Mouse (Mus musculus) forebrain, postnatal 0 days (tissue): ENCODE measurements around the gene Nos2. TPM values are rescaled to one million over a fixed set of nuclear protein-coding genes. Genes with fewer than 3 reads are reported as not detected.

Source experiments
- ATAC-seq: fragments of 200-750 bp; cut with Nextera tagmentation; 2 replicates; pipeline ENCODE4 v1.8.0; 2017; ENCODE audit warnings: mild to moderate bottlenecking, moderate library complexity
- DNase-seq: peaks from one replicate; pipeline ENCODE4 v3.0.0-alpha.2; 2015
- H3K27ac ChIP-seq: fragments of 300-500 bp; sonication (generic); 2 replicates; pipeline ENCODE4 v1.5.1; 2014; ENCODE audit warnings: low read depth, mild to moderate bottlenecking, antibody characterized with exemption, low read length, moderate library complexity, mixed read lengths
- H3K27me3 ChIP-seq: fragments of 300-500 bp; sonication (generic); 2 replicates; pipeline ENCODE4 v1.6.1; 2014; ENCODE audit warnings: mild to moderate bottlenecking, low read length, mixed read lengths; ENCODE audit not compliant: insufficient read depth
- H3K36me3 ChIP-seq: fragments of 300-500 bp; sonication (generic); 2 replicates; pipeline ENCODE4 v1.6.1; 2014; ENCODE audit warnings: mild to moderate bottlenecking, moderate library complexity; ENCODE audit not compliant: insufficient read depth
- H3K4me1 ChIP-seq: fragments of 300-500 bp; sonication (generic); 2 replicates; pipeline ENCODE4 v1.6.1; 2014; ENCODE audit warnings: antibody characterized with exemption; ENCODE audit not compliant: insufficient read depth
- H3K4me2 ChIP-seq: fragments of 300-500 bp; sonication (generic); 2 replicates; pipeline ENCODE4 v1.6.1; 2014; ENCODE audit warnings: low read depth, mild to moderate bottlenecking, moderate library complexity
- H3K4me3 ChIP-seq: fragments of 300-500 bp; sonication (generic); 2 replicates; pipeline ENCODE4 v1.5.1; 2014; ENCODE audit warnings: low read depth, low read length, mixed read lengths
- H3K9ac ChIP-seq: fragments of 300-500 bp; sonication (generic); 2 replicates; pipeline ENCODE4 v1.6.1; 2014; ENCODE audit warnings: mild to moderate bottlenecking
- H3K9me3 ChIP-seq: fragments of 300-500 bp; sonication (generic); 2 replicates; pipeline ENCODE4 v1.6.1; 2016; ENCODE audit warnings: low read length
- CTCF ChIP-seq: sonication (generic); IDR thresholded peaks from 2 replicates; pipeline ENCODE4 v1.5.1; 2016; ENCODE audit warnings: antibody characterized with exemption, control low read depth, low read depth
- WGBS: fragments of 180-500 bp; shearing (Covaris S2); extraction: QIAGEN DNeasy Blood & Tissue Kit; methylation state at CpG from one replicate; pipeline ENCODE4 v1.1.7; 2014; 5-methylcytosine and 5-hydroxymethylcytosine counted together
- polyA plus RNA-seq: library from polyadenylated mRNA; unstranded; fragments of >200 nt; fragmentation: Nextera tagmentation; extraction: Ambion mirVana; gene quantifications from 2 replicates; pipeline ENCODE4 v1.2.1, GENCODE M21; 2015
- total RNA-seq: library from RNA; depleted of rRNA; stranded (reverse); fragments of >200 nt; gene quantifications from 2 replicates; pipeline ENCODE4 v1.2.3, GENCODE M21; 2014; rRNA removed

Nos2 gene
- total RNA-seq = 0.24 and 0.62 TPM in 2 replicates
- polyA plus RNA-seq = 0.34 and 0.51 TPM in 2 replicates

DNA sequence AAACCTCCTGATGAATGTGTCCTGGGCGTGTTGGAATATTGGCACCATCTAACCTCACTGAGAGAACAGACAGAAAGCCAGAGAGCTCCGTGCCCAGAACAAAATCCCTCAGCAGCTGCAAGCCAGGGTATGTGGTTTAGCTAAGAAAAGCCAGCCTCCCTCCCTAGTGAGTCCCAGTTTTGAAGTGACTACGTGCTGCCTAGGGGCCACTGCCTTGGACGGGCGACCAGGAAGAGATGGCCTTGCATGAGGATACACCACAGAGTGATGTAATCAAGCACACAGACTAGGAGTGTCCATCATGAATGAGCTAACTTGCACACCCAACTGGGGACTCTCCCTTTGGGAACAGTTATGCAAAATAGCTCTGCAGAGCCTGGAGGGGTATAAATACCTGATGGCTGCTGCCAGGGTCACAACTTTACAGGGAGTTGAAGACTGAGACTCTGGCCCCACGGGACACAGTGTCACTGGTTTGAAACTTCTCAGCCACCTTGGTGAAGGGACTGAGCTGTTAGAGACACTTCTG is at the start of gene Nos2:
Gene Nos2, plus strand, starts transcription at position 377 of the 529 bp plus-strand sequence.
- TF ChIP-seq CTCF = no peak
- DNase-seq (no peak), ATAC-seq (no peak)
- Histone ChIP-seq H3K9me3 (0 out of 2 replicates have a peak, but pooled peaks cover 4% of the 10 kb centered on the region), H3K9ac (no peak within 1 kb of the TSS), H3K4me1 (no peaks in the 10 kb centered on the region), H3K36me3 (no peaks in the 10 kb centered on the region), H3K27ac (no peak within 1 kb of the TSS), H3K4me3 (no peak within 1 kb of the TSS), H3K4me2 (no peak within 1 kb of the TSS), H3K27me3 (peaks cover 17% of the 10 kb centered on the region)
- 51% methylated on average over 6 of the region's 6 CpGs for WGBS

DNA sequence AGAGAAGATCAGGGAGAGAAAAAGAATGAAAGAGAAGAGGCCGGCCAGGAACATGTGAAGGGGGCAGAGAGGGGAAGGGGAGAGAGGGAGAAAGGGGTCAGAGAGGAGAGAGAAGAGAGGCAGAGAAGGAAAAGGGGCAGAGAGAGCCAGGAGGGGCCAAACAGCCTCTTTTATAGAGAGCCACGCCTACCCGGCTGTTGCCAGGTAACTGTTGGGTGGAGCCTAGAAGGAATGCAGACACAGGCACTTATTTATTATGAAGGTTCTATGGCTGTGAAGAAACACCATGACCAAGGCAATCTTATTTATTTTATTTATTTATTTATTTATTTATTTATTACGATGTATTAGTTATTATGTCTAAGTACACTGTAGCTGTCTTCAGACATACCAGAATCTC is 49.7 kb upstream of the Nos2 start:
- H3K27ac ChIP-seq = no peak overlapping the region
- no peak overlapping the region for H3K4me2 ChIP-seq
- TF ChIP-seq CTCF = no peak
- H3K36me3 ChIP-seq = no peaks in the 10 kb centered on the region
- H3K4me3 ChIP-seq = no peak overlapping the region
- no peaks in the 10 kb centered on the region for H3K9me3 ChIP-seq
- H3K9ac ChIP-seq = no peak overlapping the region
- ATAC-seq (no peak), DNase-seq (no peak)
- no peaks in the 10 kb centered on the region for H3K27me3 ChIP-seq
- no peaks in the 10 kb centered on the region for H3K4me1 ChIP-seq
- 70% methylated on average over 4 of the region's 4 CpGs for WGBS

DNA sequence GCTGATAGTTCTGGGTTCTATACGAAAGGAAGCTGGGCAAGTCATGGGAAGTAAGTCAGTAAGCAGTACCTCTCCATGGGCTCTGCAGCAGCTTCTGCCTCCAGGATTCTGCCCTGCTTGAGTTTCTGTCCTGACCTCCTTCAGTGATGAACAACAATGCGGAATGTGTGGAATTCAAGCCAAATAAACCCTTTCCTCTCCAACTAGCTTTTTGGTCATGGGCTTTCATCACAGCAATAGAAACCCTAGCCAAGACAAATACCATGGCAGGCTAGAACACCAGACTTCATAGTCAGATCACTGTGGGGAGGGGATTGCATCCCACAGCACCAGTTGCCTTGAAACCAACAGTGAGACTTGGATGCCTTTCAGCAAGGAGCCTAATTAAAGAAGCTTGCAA is 47.8 kb upstream of the Nos2 start:
- no peaks in the 10 kb centered on the region for H3K36me3 ChIP-seq
- no peak for ATAC-seq

DNA sequence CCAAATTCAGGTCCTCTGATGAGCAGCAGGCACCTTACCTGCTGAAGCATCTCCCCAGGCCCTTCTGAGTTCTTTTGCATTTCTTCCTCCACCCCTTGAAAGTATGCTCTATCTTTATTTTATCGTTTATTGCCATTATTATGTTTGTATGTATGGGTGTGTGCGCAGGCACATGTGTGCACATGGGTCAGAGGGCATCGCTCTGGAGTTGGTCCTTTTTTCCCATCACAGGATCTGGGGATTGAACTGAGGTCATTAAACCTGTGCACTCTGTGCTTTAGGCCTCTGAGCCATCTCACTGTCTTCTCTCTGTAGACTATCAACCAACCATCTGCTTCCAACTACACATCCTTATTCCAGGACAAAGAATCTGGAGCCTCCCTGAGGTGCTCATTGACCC is 40.9 kb upstream of the Nos2 start:
- no peak for DNase-seq
- no peak overlapping the region for H3K27ac ChIP-seq
- H3K9ac ChIP-seq = no peak overlapping the region
- no peak for TF ChIP-seq CTCF
- H3K36me3 ChIP-seq = no peaks in the 10 kb centered on the region
- H3K4me3 ChIP-seq = no peak overlapping the region
- no peak for ATAC-seq
- H3K27me3 ChIP-seq = no peaks in the 10 kb centered on the region
- H3K9me3 ChIP-seq = no peaks in the 10 kb centered on the region
- H3K4me2 ChIP-seq = no peak overlapping the region
- no peaks in the 10 kb centered on the region for H3K4me1 ChIP-seq
- 91% methylated on average over 3 of the region's 3 CpGs for WGBS

More for the DNA sequence above, 47.8 kb upstream of the Nos2 start:
- Histone ChIP-seq H3K4me2 (no peak overlapping the region), H3K4me3 (no peak overlapping the region), H3K4me1 (no peaks in the 10 kb centered on the region), H3K27ac (no peak overlapping the region), H3K27me3 (no peaks in the 10 kb centered on the region), H3K9me3 (no peaks in the 10 kb centered on the region), H3K9ac (no peak overlapping the region)
- DNase-seq = no peak
- no peak for TF ChIP-seq CTCF
- 68% methylated on average over 2 of the region's 2 CpGs for WGBS

DNA sequence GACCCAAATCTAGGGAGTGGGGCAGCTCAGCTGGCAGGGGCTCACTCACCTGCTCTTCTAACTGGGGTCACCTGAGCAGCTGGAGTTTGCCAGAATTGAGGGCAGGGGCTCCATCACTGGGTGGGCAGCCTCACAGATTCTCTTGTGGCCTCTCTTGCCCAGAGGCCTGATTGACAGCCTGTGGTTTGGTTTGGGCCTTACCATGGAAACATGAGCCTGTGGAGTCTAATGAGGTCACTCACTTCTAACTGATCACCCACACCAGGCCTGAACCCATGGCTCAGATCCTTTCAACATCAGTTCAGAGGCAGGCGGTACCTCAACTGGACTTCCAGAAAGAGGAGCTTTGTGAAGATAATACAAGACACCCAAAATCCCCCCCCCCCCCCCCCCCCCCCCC is 33.9 kb upstream of the Nos2 start:
- no peaks in the 10 kb centered on the region for H3K36me3 ChIP-seq
- H3K27me3 ChIP-seq = no peaks in the 10 kb centered on the region
- no peaks in the 10 kb centered on the region for H3K9me3 ChIP-seq
- no peak overlapping the region for H3K9ac ChIP-seq
- H3K27ac ChIP-seq = peak overlapping the region; percentile 69
- TF ChIP-seq CTCF = no peak
- no peak overlapping the region for H3K4me2 ChIP-seq
- peaks cover 6% of the 10 kb centered on the region; the same call in 1 of the 2 replicates for H3K4me1 ChIP-seq
- WGBS = 28% methylated on average over 1 of the region's 1 CpGs
- no peak overlapping the region for H3K4me3 ChIP-seq
- DNase-seq (no peak), ATAC-seq (peak; percentile 19; the same call in 1 of the 2 replicates)

DNA sequence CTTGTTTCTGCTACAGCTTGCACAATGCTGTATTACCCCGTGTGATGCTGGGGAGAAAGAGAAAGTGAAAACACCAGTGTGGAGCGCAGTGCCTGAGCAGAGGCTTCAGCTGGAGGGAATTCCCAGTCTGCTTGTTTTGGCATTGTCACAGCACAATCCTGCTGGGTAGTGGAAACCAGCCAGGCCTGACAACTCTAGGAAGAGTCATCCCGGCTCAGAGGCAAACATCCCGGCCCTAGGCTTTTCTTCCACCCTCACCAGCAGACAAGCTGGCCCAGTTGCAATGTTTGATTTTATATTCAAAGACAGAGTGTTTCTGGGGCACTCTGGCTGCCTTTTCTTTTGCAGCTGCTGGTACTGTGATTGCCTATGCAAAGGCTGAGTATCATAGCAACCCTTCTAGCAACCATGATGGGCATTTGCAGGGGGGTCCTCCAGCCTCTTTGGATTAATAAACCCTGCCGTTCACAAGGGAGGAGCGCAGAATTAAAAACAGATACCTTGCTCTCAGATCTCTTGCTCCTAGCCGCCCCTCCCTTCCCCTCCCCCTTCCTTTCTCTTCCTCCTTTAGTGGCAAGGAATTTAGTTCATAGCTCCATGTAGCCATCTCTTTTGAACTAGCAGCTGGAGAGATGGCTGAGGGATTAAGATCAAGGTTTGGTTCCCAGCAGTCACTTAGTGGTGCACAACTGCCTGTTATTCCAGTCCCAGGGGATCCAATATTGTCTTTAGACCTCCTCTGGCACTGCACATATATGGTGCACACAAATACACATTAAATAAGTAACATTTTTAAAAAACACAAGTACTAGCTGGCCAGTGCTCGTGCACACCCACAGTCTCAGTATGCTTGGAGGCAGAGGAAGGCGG is 33.2 kb upstream of the Nos2 start:
- Histone ChIP-seq H3K4me1 (peaks cover 6% of the 10 kb centered on the region; the same call in 1 of the 2 replicates), H3K9ac (no peak overlapping the region), H3K9me3 (no peaks in the 10 kb centered on the region), H3K4me3 (no peak overlapping the region), H3K36me3 (no peaks in the 10 kb centered on the region), H3K27me3 (no peaks in the 10 kb centered on the region), H3K27ac (peak overlapping the region; percentile 83), H3K4me2 (peak overlapping the region; percentile 26)
- peak; percentile 92 for DNase-seq
- WGBS = 16% methylated on average over 9 of the region's 9 CpGs
- ATAC-seq = peak; percentile 95
- no peak for TF ChIP-seq CTCF

DNA sequence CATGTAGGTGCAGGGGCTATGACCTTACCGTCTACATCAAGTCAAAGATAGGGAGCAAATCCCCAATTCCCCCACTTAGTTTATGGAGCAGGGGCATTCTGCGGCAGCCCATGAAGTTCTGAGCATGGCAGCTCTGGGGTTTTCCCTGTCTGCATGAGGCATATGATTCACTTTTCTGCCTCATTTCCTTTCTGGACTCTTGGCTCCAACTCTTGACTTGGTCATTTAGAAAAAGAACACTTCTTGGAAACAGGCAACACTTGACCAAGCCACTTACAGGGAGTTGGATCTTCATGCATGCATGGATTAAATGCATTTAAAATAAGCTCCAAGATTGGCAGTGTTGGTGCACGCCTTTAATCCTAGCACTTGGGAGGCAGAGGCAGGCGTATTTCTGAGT is 31.4 kb upstream of the Nos2 start:
- 95% methylated on average over 4 of the region's 4 CpGs for WGBS
- DNase-seq (no peak), ATAC-seq (no peak)
- H3K27me3 ChIP-seq = no peaks in the 10 kb centered on the region
- no peak for TF ChIP-seq CTCF
- peaks cover 6% of the 10 kb centered on the region; the same call in 1 of the 2 replicates for H3K4me1 ChIP-seq
- H3K36me3 ChIP-seq = no peaks in the 10 kb centered on the region
- H3K27ac ChIP-seq = no peak overlapping the region
- no peak overlapping the region for H3K4me2 ChIP-seq
- no peaks in the 10 kb centered on the region for H3K9me3 ChIP-seq
- no peak overlapping the region for H3K9ac ChIP-seq
- no peak overlapping the region for H3K4me3 ChIP-seq
